Mouse (Mus musculus) adrenal gland, postnatal 25 days (tissue): ENCODE results near the gene Gm4791. TPM values are rescaled to one million over a fixed set of nuclear protein-coding genes. Genes with fewer than 3 reads are reported as not detected.

Source experiments
- DNase-seq: peaks from one replicate; pipeline ENCODE4 v3.0.0; 2021; ENCODE audit warnings: mixed read lengths
- long read RNA-seq: library from polyadenylated mRNA; stranded (forward); transcript quantifications from one replicate; pipeline ENCODE4 v2.0.0, GENCODE M21; 2021
- total RNA-seq: library from RNA; stranded (reverse); gene quantifications from 2 replicates; pipeline ENCODE4 v1.2.3, GENCODE M21; 2021

The Gm4791 gene
- total RNA-seq, result not detected in 2 replicates
- long read RNA-seq, result 0 reads

DNA sequence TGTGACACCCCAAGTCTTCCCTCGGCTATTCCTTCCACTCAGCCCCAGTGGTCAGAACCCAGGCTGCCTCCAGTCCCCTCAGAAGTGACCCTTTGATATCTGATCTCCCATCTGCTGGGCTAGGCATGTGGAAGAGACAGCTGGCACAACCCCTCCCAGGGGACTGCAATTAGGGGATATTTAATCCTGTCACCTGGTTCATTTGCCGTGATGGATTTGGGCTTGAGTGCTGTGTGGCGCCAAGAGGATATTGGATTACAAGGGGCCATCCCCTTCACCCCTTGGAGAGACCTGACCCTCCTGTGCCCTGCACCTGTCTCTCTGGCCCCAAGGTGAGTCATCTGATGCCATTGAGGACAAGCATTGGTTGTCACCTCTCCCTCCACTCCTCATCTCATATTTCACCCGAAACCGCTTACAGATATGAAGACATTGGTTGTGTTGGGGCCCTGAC, at the start of gene Gm4791:
TSS of gene Gm4791 (plus strand) at position 404 of the 454 bp plus-strand sequence.
- DNase-seq, result no peak

- DNase-seq, result no peak
These were observed 42.3 kb upstream of the Gm4791 start for GRCm38 (mm10) chr9:46956286-46956685.

- DNase-seq, result no peak
These were observed 41.1 kb upstream of the Gm4791 start for GRCm38 (mm10) chr9:46957420-46957950.

GRCm38 (mm10) chr9:46966028-46966427, 32.5 kb upstream of the Gm4791 start:
- DNase-seq, result no peak

GRCm38 (mm10) chr9:46968970-46969369, 29.6 kb upstream of the Gm4791 start:
- no peak for DNase-seq

- no peak for DNase-seq
These were observed 29.1 kb upstream of the Gm4791 start for GRCm38 (mm10) chr9:46969406-46969805.

- no peak for DNase-seq
These were observed 19.7 kb upstream of the Gm4791 start for GRCm38 (mm10) chr9:46978806-46979205.

DNA sequence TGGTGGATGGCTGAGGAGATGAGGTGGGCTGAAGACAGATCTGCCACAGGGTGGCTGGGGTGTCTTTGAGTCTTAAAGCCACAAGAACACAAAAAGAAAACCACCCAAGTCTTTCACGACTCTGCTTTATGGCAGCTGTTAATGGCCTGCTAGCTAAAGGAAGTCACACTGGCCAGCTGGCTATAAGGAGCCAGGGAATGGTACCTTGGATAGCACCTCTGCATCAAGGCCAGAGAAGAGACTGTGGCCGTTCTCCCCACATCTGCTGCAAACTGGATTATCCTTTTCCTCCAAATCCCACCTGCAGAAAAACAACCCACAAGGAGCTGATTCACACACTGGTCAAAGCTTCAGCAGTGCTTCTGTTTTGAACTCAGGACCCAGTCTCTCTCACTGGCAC, 18.4 kb upstream of the Gm4791 start:
- DNase-seq, result no peak

DNA sequence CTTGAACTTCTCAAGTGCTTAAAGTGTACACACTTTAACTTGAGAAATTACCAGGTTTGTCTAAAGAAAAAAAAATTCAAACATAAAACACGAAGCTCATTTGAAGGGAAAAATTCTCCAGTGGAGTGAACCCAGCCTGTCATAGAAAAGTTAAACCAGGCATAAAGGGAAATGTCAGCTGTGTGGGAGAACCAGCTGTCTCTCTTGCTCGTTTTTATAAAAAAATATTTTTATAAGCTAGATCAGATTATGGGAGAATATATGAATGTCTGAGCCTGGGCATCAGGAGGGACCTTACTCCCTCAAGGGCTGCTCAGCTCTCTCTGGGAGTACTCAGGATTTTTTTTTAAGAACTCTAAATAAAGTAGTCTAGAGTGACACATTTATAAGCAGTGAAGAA, 15.1 kb upstream of the Gm4791 start:
- DNase-seq, result no peak

GRCm38 (mm10) chr9:47041569-47041968, 43.0 kb downstream of the Gm4791 start:
- DNase-seq, result no peak
